Mouse (Mus musculus): ENCODE data around the gene Hcfc2.

DNA sequence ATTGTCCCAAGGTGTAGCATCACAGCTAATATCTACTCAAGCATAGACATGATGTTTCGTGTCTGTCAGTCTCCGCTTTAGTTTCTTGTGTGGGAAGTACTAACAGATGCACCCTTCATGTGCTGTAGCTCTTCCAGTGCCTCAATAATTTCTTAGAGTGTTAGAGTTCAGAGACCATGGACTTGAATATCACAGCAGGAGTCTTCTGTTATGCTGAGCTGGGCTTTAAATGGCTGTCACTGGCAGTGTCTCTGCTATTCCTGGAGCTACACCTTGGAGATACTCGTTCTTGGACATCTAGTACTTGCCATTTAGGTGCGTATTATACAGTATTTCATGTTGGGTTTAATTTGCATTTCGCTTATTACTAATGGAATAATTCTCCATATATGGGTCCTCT, 49.3 kb downstream of the Hcfc2 start:
- TF ChIP-seq CTCF (IDR thresholded peaks at IDR 0.05; ENCODE audit: low read depth) = no peak
- TF ChIP-seq EP300 (optimal IDR thresholded peaks at IDR 0.05) = no peak
